Mouse (Mus musculus) intestine, embryonic 15.5 days (tissue): ENCODE results near the gene Dnah17. TPM values are rescaled to one million over a fixed set of nuclear protein-coding genes. Genes with fewer than 3 reads are reported as not detected.

Experiments
- ATAC-seq: fragments of 200-750 bp; cut with Nextera tagmentation; 2 replicates; pipeline ENCODE4 v1.8.0; 2017; ENCODE audit warnings: moderate TSS enrichment, moderate library complexity
- H3K27ac ChIP-seq: fragments of 300-500 bp; sonication (generic); 2 replicates; pipeline ENCODE4 v1.5.1; 2015; ENCODE audit warnings: mild to moderate bottlenecking, inconsistent platforms
- H3K27me3 ChIP-seq: fragments of 300-500 bp; sonication (generic); replicated peaks from 2 replicates; pipeline ENCODE4 v1.6.1; 2015; ENCODE audit warnings: inconsistent platforms
- H3K36me3 ChIP-seq: fragments of 300-500 bp; sonication (generic); 2 replicates; pipeline ENCODE4 v1.6.1; 2015; ENCODE audit warnings: inconsistent platforms
- H3K4me1 ChIP-seq: fragments of 300-500 bp; sonication (generic); replicated peaks from 2 replicates; pipeline ENCODE4 v1.6.1; 2015; ENCODE audit warnings: inconsistent platforms
- H3K4me2 ChIP-seq: fragments of 300-500 bp; sonication (generic); replicated peaks from 2 replicates; pipeline ENCODE4 v1.6.1; 2015; ENCODE audit warnings: mild to moderate bottlenecking, inconsistent platforms
- H3K4me3 ChIP-seq: fragments of 300-500 bp; sonication (generic); replicated peaks from 2 replicates; pipeline ENCODE4 v1.5.1; 2015; ENCODE audit warnings: inconsistent platforms
- H3K9ac ChIP-seq: fragments of 300-500 bp; sonication (generic); 2 replicates; pipeline ENCODE4 v1.6.1; 2015; ENCODE audit warnings: inconsistent platforms
- H3K9me3 ChIP-seq: fragments of 300-500 bp; sonication (generic); 2 replicates; pipeline ENCODE4 v1.6.1; 2016; ENCODE audit warnings: inconsistent platforms
- WGBS: fragments of 180-500 bp; shearing (Covaris S2); methylation state at CpG from one replicate; pipeline ENCODE4 v1.1.7; 2015; 5-methylcytosine and 5-hydroxymethylcytosine counted together
- polyA plus RNA-seq: library from polyadenylated mRNA; unstranded; fragments of >200 nt; fragmentation: Nextera tagmentation; extraction: Ambion mirVana; gene quantifications from 2 replicates; pipeline ENCODE4 v1.2.1, GENCODE M21; 2015

The Dnah17 gene
- polyA plus RNA-seq, 1 experiment from 2014 or later: 0.08 TPM

DNA sequence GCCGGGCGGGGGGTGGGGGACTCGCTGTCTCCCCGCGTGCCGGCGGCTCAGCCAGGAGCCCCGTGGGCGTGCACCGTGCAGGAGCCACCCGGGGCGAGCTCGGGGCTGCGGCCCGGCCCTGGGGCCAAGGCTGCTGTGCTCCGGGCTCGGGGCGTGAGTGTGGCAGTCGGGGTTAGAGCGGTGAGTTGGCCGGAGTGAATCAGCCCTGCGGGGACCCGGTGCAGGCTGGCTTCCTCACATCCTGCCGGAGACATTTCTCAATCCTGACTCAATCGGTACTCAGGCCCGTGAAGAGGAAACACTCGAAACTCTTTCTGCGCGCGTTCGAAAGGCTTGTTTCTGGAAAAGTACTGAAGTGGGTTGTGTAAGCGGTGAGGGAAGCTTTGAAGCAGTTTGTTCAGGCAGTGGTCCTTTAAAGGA is 143.4 kb downstream of the Dnah17 start:
- under 1% methylated on average over 32 of the region's 32 CpGs for whole genome bisulfite sequencing
- H3K4me2 ChIP-seq: peak overlapping the region; percentile 91
- H3K9me3 ChIP-seq: no peaks in the 10 kb centered on the region
- ATAC-seq: peak; percentile 77
- H3K4me1 ChIP-seq: peaks cover 33% of the 10 kb centered on the region
- H3K27me3 ChIP-seq: no peaks in the 10 kb centered on the region
- peak overlapping the region; percentile 93 for H3K9ac ChIP-seq
- peak overlapping the region; percentile 100 for H3K4me3 ChIP-seq
- H3K36me3 ChIP-seq: no peaks in the 10 kb centered on the region
- peak overlapping the region; percentile 60 for H3K27ac ChIP-seq

- Histone ChIP-seq H3K9me3 (no peaks in the 10 kb centered on the region), H3K4me1 (peaks cover 29% of the 10 kb centered on the region), H3K4me2 (peak within 1 kb of the TSS; percentile 91), H3K36me3 (no peaks in the 10 kb centered on the region), H3K9ac (peak within 1 kb of the TSS; percentile 93), H3K4me3 (peak within 1 kb of the TSS; percentile 100), H3K27me3 (no peaks in the 10 kb centered on the region), H3K27ac (peak within 1 kb of the TSS; percentile 60)
- peak; percentile 89 for ATAC-seq
- WGBS: 5% methylated on average over 51 of the region's 51 CpGs
Observed at GRCm38 (mm10) chr11:117986126-117987031, 144.1 kb downstream of the Dnah17 start, which contains the start of gene Pgs1. Gene Pgs1, plus strand, starts transcription at chr11:117986292.

- 63% methylated on average over 7 of the region's 7 CpGs for WGBS
- no peak overlapping the region for H3K4me3 ChIP-seq
- no peaks in the 10 kb centered on the region for H3K36me3 ChIP-seq
- H3K4me1 ChIP-seq: peaks cover 18% of the 10 kb centered on the region
- no peaks in the 10 kb centered on the region for H3K9me3 ChIP-seq
- H3K9ac ChIP-seq: no peak overlapping the region
- H3K27ac ChIP-seq: no peak overlapping the region
- no peak overlapping the region for H3K4me2 ChIP-seq
- ATAC-seq: no peak
- no peaks in the 10 kb centered on the region for H3K27me3 ChIP-seq
Observed at GRCm38 (mm10) chr11:117983770-117984169, 146.7 kb downstream of the Dnah17 start.

GRCm38 (mm10) chr11:117982426-117982825 is 148.0 kb downstream of the Dnah17 start:
- no peak for ATAC-seq
- Histone ChIP-seq H3K4me1 (peaks cover 7% of the 10 kb centered on the region), H3K4me3 (no peak overlapping the region), H3K27me3 (no peaks in the 10 kb centered on the region), H3K36me3 (no peaks in the 10 kb centered on the region), H3K9me3 (no peaks in the 10 kb centered on the region), H3K4me2 (no peak overlapping the region), H3K9ac (no peak overlapping the region), H3K27ac (no peak overlapping the region)
- WGBS: 68% methylated on average over 5 of the region's 5 CpGs

- Histone ChIP-seq H3K27ac (no peak overlapping the region), H3K4me3 (no peak overlapping the region), H3K27me3 (no peaks in the 10 kb centered on the region), H3K36me3 (no peaks in the 10 kb centered on the region), H3K4me2 (no peak overlapping the region), H3K9me3 (no peaks in the 10 kb centered on the region), H3K9ac (no peak overlapping the region), H3K4me1 (peaks cover 17% of the 10 kb centered on the region)
- WGBS: 57% methylated on average over 7 of the region's 7 CpGs
- no peak for ATAC-seq
Observed at GRCm38 (mm10) chr11:117979388-117979787, 151.0 kb downstream of the Dnah17 start.

DNA sequence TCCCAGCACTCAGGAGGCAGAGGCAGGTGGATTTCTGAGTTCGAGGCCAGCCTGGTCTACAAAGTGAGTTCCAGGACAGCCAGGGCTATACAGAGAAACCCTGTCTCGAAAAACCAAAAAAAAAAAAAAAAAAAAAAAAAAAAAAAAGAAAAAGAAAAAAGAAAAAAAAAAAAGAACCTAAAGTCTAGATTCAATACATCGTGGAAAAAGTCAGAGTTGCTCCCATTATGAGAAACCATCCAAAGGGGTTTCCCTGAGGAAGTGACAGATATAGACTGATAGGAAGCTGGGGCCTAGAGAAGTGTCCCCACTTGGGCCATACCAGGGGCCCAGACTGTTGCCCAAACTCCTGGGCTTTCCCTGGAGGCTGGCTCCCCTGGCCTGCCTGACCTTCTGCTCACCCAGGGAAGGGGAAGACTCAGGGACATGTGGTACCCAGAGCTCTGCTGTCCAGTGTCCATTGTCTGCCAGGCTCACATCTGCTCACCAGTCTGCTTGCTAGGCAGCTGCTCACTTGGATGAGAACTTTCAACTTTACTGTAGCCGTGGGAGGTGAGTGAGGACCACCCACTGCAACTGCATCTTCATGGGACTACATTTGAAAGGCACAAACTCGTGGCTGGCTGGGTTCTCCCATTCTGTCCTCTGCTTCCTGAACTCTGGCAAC is 152.6 kb downstream of the Dnah17 start:
- peaks cover 23% of the 10 kb centered on the region for H3K4me1 ChIP-seq
- no peak for ATAC-seq
- H3K9ac ChIP-seq: no peak overlapping the region
- H3K27me3 ChIP-seq: no peaks in the 10 kb centered on the region
- 66% methylated on average over 5 of the region's 5 CpGs for WGBS
- no peaks in the 10 kb centered on the region for H3K36me3 ChIP-seq
- H3K4me2 ChIP-seq: no peak overlapping the region
- H3K9me3 ChIP-seq: no peaks in the 10 kb centered on the region
- H3K27ac ChIP-seq: no peak overlapping the region
- no peak overlapping the region for H3K4me3 ChIP-seq

- Histone ChIP-seq H3K27ac (0 out of 2 replicates have a peak overlapping the region, but pooled peaks have one; percentile 37), H3K9me3 (no peaks in the 10 kb centered on the region), H3K4me1 (peaks cover 23% of the 10 kb centered on the region), H3K4me2 (no peak overlapping the region), H3K36me3 (no peaks in the 10 kb centered on the region), H3K9ac (0 out of 2 replicates have a peak overlapping the region, but pooled peaks have one; percentile 8), H3K4me3 (no peak overlapping the region), H3K27me3 (no peaks in the 10 kb centered on the region)
- 33% methylated on average over 8 of the region's 8 CpGs for WGBS
- 0 out of 2 replicates have a peak, but pooled peaks have one; percentile 22 for ATAC-seq
Observed at GRCm38 (mm10) chr11:117976081-117976582, 154.3 kb downstream of the Dnah17 start.

DNA sequence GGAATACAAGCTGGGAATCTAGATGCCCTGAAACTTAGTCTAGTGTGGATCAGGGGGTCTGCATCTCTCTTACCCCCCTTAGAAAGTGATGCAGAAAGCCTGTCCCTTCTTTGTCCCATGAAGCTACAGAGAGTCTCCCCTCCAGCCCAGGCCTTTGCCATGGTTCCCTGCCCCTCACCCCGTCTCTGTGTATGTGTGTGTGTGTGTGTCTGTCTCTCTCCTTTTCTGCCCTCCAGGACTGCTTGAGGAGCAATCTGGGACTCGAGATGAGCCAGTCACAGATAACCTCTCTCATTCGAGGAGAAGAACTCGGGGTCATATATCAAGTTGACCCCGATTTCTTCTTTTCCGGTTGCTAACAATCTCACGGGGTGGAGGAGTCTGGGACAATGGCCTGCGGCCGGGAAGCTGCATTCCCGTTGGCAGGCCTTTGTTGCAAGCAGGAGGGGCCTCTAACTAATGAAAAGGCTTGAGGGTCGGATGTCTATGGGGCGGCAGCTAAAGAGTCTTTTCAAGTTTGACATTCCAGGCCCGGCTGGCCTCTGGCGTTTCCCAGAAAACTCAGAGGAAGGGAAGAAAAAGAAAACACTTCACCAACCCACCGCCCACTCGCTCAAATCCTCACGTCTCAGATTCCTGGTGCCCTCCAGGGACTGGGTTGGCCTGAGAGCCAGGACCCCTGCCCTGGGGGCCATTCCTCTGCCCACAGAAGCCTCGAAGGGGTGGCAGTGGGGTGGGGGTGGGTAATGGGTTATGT is 155.0 kb downstream of the Dnah17 start:
- Histone ChIP-seq H3K9ac (0 out of 2 replicates have a peak overlapping the region, but pooled peaks have one; percentile 8), H3K4me2 (no peak overlapping the region), H3K36me3 (no peaks in the 10 kb centered on the region), H3K27me3 (no peaks in the 10 kb centered on the region), H3K4me3 (no peak overlapping the region), H3K27ac (0 out of 2 replicates have a peak overlapping the region, but pooled peaks have one; percentile 37), H3K4me1 (peaks cover 30% of the 10 kb centered on the region), H3K9me3 (no peaks in the 10 kb centered on the region)
- ATAC-seq: no peak
- WGBS: 29% methylated on average over 18 of the region's 18 CpGs

- H3K9ac ChIP-seq: no peak overlapping the region
- no peaks in the 10 kb centered on the region for H3K27me3 ChIP-seq
- WGBS: 35% methylated on average over 14 of the region's 14 CpGs
- H3K4me1 ChIP-seq: peaks cover 34% of the 10 kb centered on the region
- H3K27ac ChIP-seq: no peak overlapping the region
- no peaks in the 10 kb centered on the region for H3K36me3 ChIP-seq
- H3K9me3 ChIP-seq: no peaks in the 10 kb centered on the region
- no peak for ATAC-seq
- H3K4me3 ChIP-seq: no peak overlapping the region
- H3K4me2 ChIP-seq: no peak overlapping the region
Observed at GRCm38 (mm10) chr11:117974327-117975125, 155.9 kb downstream of the Dnah17 start.

DNA sequence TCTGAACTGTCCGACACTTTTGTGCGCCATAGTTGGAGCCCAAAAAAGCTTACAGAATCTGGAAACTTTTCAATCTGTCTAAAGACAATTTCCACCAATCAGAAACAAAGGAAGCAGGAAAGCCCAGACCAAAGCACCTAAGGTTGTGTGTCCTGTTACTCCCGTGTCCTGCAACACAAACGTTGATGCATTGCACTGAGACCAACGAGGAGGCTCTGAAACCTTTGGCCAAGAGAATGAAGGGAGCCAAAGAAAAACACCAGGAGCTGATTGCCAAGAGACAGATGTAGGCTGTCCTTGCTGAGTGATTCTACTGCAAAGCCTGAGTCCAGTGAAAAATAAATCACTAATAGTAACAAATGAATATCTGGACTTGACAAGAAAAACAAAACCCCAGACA is 156.9 kb downstream of the Dnah17 start:
- no peak overlapping the region for H3K4me3 ChIP-seq
- no peaks in the 10 kb centered on the region for H3K9me3 ChIP-seq
- 39% methylated on average over 5 of the region's 5 CpGs for WGBS
- no peak overlapping the region for H3K27ac ChIP-seq
- ATAC-seq: no peak
- no peaks in the 10 kb centered on the region for H3K36me3 ChIP-seq
- no peaks in the 10 kb centered on the region for H3K27me3 ChIP-seq
- peaks cover 34% of the 10 kb centered on the region for H3K4me1 ChIP-seq
- no peak overlapping the region for H3K9ac ChIP-seq
- H3K4me2 ChIP-seq: no peak overlapping the region
